Mouse (Mus musculus): ENCODE data around the gene Dcun1d4. TPM values are rescaled to one million over a fixed set of nuclear protein-coding genes. Genes with fewer than 3 reads are reported as not detected.

The Dcun1d4 gene
- 21.3 and 23.5 TPM in 2 replicates for polyA plus RNA-seq (2016; fragmentation: Nextera tagmentation; extraction: Ambion mirVana)

DNA sequence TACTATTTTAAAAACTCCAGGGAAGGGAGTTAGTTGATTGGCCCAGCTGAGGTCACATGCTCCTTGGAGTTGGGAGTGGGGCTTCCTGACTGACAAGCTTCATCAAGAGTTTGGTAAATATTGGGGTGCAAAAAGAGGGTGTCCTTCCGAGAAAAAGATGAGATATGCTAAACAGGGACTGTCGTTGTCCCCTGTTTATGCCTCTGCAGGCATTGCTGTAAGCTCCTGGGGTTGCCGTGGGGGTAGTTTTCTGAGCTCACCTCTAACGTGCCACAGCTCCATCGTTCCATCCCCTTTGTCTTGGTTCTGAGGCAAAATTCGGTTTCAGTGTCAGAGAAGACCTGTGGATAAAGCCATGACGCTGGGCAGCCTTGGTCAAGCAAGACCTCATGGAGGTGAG is at the start of gene Dcun1d4:
Gene Dcun1d4 (plus strand): TSS at position 301 of the 400 bp plus-strand sequence.
- ATAC-seq (ENCODE audit: insufficient number of reproducible peaks, low FRiP score): no peak
- no peaks in the 10 kb centered on the region for H3K9me3 ChIP-seq (replicated peaks)
- H3K4me2 ChIP-seq: no peak within 1 kb of the TSS
- H3K27me3 ChIP-seq (replicated peaks): no peaks in the 10 kb centered on the region
- H3K4me1 ChIP-seq (replicated peaks): no peaks in the 10 kb centered on the region
- no peak within 1 kb of the TSS for H3K27ac ChIP-seq (ENCODE audit: poor library complexity, severe bottlenecking)
- 71% methylated on average over 7 of the region's 7 CpGs for WGBS
- no peak within 1 kb of the TSS for H3K4me3 ChIP-seq
- H3K9ac ChIP-seq: no peak within 1 kb of the TSS
- H3K36me3 ChIP-seq: no peaks in the 10 kb centered on the region

- no peaks in the 10 kb centered on the region for H3K36me3 ChIP-seq
- H3K9me3 ChIP-seq (replicated peaks): no peaks in the 10 kb centered on the region
- no peak overlapping the region for H3K9ac ChIP-seq
- WGBS: 21% methylated on average over 14 of the region's 14 CpGs
- no peak overlapping the region for H3K4me3 ChIP-seq
- H3K27ac ChIP-seq (ENCODE audit: poor library complexity, severe bottlenecking): no peak overlapping the region
- ATAC-seq (ENCODE audit: insufficient number of reproducible peaks, low FRiP score): no peak
- peaks cover 4% of the 10 kb centered on the region; the same call in 1 of the 2 replicates for H3K27me3 ChIP-seq (replicated peaks)
- H3K4me1 ChIP-seq (replicated peaks): peaks cover 5% of the 10 kb centered on the region; the same call in 1 of the 2 replicates
- H3K4me2 ChIP-seq: peak overlapping the region; percentile 5; the same call in 1 of the 2 replicates
Measured at GRCm38 (mm10) chr5:73431581-73431980, 49.2 kb upstream of the Dcun1d4 start.

- no peaks in the 10 kb centered on the region for H3K4me1 ChIP-seq (replicated peaks)
- ATAC-seq (ENCODE audit: insufficient number of reproducible peaks, low FRiP score): no peak
- H3K9me3 ChIP-seq (replicated peaks): no peaks in the 10 kb centered on the region
- H3K27me3 ChIP-seq (replicated peaks): peaks cover 4% of the 10 kb centered on the region; the same call in 1 of the 2 replicates
- H3K9ac ChIP-seq: no peak overlapping the region
- WGBS: 69% methylated on average over 6 of the region's 6 CpGs
- H3K27ac ChIP-seq (ENCODE audit: poor library complexity, severe bottlenecking): no peak overlapping the region
- H3K4me3 ChIP-seq: no peak overlapping the region
- no peaks in the 10 kb centered on the region for H3K36me3 ChIP-seq
- no peak overlapping the region for H3K4me2 ChIP-seq
Measured at GRCm38 (mm10) chr5:73432805-73433204, 48.0 kb upstream of the Dcun1d4 start.

DNA sequence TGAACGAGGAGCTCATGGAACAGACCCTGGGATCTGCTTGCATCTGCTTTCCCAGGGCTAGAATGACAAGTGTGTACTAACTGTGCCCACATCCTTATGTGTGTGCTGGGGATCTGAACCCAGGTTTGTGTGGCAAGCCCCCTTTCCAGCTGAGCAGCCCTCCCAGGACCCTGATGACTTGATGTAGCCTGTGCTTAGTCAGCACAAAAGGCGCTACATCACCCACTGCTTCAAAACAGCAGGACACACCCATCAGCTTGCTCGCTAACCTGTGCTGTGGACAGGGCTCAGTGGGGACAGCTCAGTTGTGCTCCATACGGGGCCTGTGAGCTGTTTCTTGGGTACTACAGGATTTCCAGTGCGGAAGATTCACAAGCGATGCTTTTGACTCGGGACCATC is 46.0 kb upstream of the Dcun1d4 start:
- WGBS: 69% methylated on average over 7 of the region's 7 CpGs
- Histone ChIP-seq H3K9ac (no peak overlapping the region), H3K27ac (ENCODE audit: poor library complexity, severe bottlenecking) (no peak overlapping the region), H3K9me3 (replicated peaks) (no peaks in the 10 kb centered on the region), H3K4me2 (no peak overlapping the region), H3K4me1 (replicated peaks) (no peaks in the 10 kb centered on the region), H3K36me3 (no peaks in the 10 kb centered on the region), H3K27me3 (replicated peaks) (peaks cover 4% of the 10 kb centered on the region; the same call in 1 of the 2 replicates), H3K4me3 (no peak overlapping the region)
- no peak for ATAC-seq (ENCODE audit: insufficient number of reproducible peaks, low FRiP score)

DNA sequence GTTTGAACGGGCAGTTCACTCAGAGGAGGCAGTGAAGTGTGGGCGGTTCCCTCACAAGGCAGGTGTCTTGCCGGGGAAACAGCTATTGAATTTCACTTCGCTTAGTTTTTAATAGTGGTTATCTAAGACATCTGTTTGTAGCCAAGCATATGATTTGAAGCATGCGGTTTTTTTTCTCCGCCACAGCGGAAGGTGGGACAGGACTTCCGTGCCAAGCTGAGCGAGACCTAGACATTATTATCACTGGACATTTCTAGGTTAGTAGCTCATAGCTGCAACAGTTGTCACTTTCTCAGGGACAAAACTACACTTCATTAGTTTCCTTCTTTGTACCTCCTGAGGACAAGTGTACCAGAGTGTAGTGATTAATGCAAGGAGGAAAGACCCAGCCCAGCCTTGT is 38.6 kb upstream of the Dcun1d4 start:
- WGBS: 84% methylated on average over 9 of the region's 9 CpGs
- H3K36me3 ChIP-seq: no peaks in the 10 kb centered on the region

DNA sequence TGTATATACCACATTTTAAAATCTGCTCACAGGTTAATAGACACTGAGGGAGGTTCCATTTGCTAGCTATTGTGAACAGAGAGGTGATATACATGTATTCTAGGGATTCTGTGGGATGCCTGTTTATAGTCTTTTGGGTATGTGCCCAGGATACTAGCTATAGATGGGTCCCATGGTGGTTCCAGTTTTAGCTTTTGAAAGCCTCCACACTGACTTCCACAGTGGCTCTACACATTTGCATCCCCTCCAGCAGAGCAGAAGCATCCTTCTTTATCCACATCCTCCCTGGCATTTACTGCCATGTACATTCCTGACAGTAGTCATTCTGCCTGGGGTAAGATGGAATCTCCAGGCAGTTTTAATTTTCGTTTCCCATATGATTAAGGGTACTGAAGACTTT is 30.5 kb upstream of the Dcun1d4 start:
- no peaks in the 10 kb centered on the region for H3K27me3 ChIP-seq (replicated peaks)
- WGBS: 67% methylated on average over 1 of the region's 1 CpGs
- no peak for ATAC-seq (ENCODE audit: insufficient number of reproducible peaks, low FRiP score)
- H3K4me2 ChIP-seq: no peak overlapping the region
- H3K4me3 ChIP-seq: no peak overlapping the region
- no peak overlapping the region for H3K27ac ChIP-seq (ENCODE audit: poor library complexity, severe bottlenecking)
- no peak overlapping the region for H3K9ac ChIP-seq
- no peaks in the 10 kb centered on the region for H3K9me3 ChIP-seq (replicated peaks)
- no peaks in the 10 kb centered on the region for H3K4me1 ChIP-seq (replicated peaks)
- no peaks in the 10 kb centered on the region for H3K36me3 ChIP-seq

More for the DNA sequence above, 38.6 kb upstream of the Dcun1d4 start:
- no peaks in the 10 kb centered on the region for H3K9me3 ChIP-seq (replicated peaks)
- no peak overlapping the region for H3K9ac ChIP-seq
- 0 out of 2 replicates have a peak, but pooled peaks cover 4% of the 10 kb centered on the region for H3K27me3 ChIP-seq (replicated peaks)
- no peak overlapping the region for H3K27ac ChIP-seq (ENCODE audit: poor library complexity, severe bottlenecking)
- H3K4me1 ChIP-seq (replicated peaks): no peaks in the 10 kb centered on the region
- no peak overlapping the region for H3K4me3 ChIP-seq
- no peak for ATAC-seq (ENCODE audit: insufficient number of reproducible peaks, low FRiP score)
- no peak overlapping the region for H3K4me2 ChIP-seq

- no peak overlapping the region for H3K4me3 ChIP-seq
- ATAC-seq (ENCODE audit: insufficient number of reproducible peaks, low FRiP score): no peak
- no peak overlapping the region for H3K27ac ChIP-seq (ENCODE audit: poor library complexity, severe bottlenecking)
- H3K9me3 ChIP-seq (replicated peaks): no peaks in the 10 kb centered on the region
- H3K4me1 ChIP-seq (replicated peaks): no peaks in the 10 kb centered on the region
- H3K36me3 ChIP-seq: no peaks in the 10 kb centered on the region
- no peak overlapping the region for H3K9ac ChIP-seq
- H3K4me2 ChIP-seq: no peak overlapping the region
- H3K27me3 ChIP-seq (replicated peaks): no peaks in the 10 kb centered on the region
- WGBS: 63% methylated on average over 2 of the region's 2 CpGs
Measured at GRCm38 (mm10) chr5:73454502-73455306, 26.1 kb upstream of the Dcun1d4 start.

GRCm38 (mm10) chr5:73455307-73455687 is 25.5 kb upstream of the Dcun1d4 start:
- no peak overlapping the region for H3K9ac ChIP-seq
- no peak overlapping the region for H3K4me3 ChIP-seq
- H3K4me1 ChIP-seq (replicated peaks): no peaks in the 10 kb centered on the region
- H3K27me3 ChIP-seq (replicated peaks): no peaks in the 10 kb centered on the region
- no peaks in the 10 kb centered on the region for H3K9me3 ChIP-seq (replicated peaks)
- no peak overlapping the region for H3K4me2 ChIP-seq
- 81% methylated on average over 5 of the region's 5 CpGs for WGBS
- H3K27ac ChIP-seq (ENCODE audit: poor library complexity, severe bottlenecking): no peak overlapping the region
- no peak for ATAC-seq (ENCODE audit: insufficient number of reproducible peaks, low FRiP score)
- H3K36me3 ChIP-seq: no peaks in the 10 kb centered on the region

DNA sequence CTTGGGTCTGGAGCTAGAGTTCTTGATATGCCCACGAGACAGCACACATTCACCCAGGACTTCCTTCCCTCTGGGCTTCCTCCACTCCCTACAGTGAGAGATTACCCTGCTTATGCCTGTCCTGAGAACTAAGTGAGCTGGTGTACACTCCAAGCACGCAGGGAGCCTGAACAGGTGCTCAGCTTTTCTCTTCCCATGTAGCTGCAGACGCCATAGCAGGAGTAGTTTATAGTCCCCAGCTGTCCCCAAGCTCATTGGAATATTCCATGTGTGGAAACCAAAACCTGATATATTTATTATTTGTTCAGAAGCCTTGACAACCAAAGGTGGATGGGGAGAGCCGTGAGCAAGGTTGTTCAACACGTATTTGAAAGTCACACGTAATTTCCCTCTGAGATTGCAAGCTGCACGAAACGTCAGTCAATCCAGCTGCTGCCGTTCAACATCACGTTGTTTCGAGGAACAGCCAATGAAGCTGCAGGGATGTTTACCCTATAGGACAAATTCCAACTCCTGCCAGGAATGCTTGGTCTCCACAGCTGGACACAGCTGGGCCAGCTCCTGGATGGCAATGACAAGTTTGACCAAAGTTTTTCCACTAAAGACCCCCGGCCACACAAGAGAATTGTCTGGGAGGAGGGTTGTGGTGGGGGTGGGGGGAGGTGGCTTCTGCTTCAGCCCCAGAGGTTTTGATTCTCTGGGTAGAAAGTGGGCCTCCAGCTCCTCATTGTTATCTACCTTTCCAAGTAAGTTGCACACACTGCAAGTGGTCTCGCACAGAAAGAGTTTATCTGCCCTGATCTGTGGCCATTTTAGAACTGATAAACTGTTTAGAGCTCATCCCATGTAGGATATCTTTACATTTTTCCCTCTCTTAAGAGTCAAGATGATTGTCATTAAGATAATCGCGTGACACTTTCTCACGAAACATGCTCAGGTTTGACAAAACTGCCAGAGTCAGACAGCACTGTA is 12.1 kb upstream of the Dcun1d4 start:
- no peak for ATAC-seq (ENCODE audit: insufficient number of reproducible peaks, low FRiP score)
- Histone ChIP-seq H3K4me3 (no peak overlapping the region), H3K9ac (no peak overlapping the region), H3K4me2 (no peak overlapping the region), H3K9me3 (replicated peaks) (no peaks in the 10 kb centered on the region; the same call in 1 of the 2 replicates), H3K27ac (ENCODE audit: poor library complexity, severe bottlenecking) (no peak overlapping the region), H3K36me3 (no peaks in the 10 kb centered on the region), H3K4me1 (replicated peaks) (no peaks in the 10 kb centered on the region), H3K27me3 (replicated peaks) (no peaks in the 10 kb centered on the region)
- WGBS: 76% methylated on average over 16 of the region's 16 CpGs

DNA sequence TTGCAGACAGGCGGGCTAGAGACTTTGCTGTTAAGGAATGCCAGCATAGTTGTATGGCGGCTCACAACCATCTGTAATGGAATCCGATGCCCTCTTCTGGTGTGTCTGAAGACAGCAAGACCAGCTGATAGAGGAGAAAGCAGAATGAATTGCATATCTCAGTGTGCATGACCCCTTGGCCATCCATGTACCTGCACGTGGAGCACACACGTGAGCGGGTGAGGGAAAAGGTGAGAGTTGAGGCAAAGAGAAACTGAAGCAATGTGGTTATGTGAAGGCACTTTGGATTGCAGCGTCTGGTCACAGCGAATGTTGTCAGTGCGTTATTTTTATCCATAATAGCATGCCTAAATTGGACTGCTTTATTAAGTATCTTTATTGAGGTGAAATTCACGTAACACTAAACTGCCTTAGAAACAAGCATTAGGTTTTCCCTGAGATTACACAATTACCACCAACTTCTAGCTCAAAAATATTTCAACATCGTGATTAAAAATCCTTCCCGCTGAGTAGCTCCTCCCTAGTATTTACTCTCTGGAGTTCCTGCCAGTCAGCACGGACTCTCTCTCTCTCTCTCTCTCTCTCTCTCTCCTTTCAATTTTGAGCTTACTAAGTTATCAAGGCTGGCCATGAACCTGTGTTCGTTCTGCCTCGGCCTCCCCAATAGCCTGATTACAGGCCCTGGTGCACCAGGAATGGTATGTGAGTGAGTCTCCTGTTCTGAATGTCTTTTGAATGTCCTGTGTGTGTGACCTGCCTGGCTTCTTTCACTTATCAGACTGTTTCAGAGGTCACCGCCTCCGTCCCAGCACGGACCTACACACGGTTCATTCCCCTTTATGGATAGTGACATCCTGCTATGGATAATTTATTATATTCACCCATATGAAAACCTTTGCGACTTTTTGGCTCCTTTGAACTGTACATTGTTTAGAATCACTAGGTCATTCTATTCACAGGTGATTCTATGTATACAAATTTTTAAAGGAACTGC is 6.1 kb upstream of the Dcun1d4 start:
- H3K4me2 ChIP-seq: no peak overlapping the region
- H3K9ac ChIP-seq: no peak overlapping the region
- no peaks in the 10 kb centered on the region for H3K36me3 ChIP-seq
- H3K4me3 ChIP-seq: no peak overlapping the region
- H3K27ac ChIP-seq (ENCODE audit: poor library complexity, severe bottlenecking): no peak overlapping the region
- H3K27me3 ChIP-seq (replicated peaks): no peaks in the 10 kb centered on the region
- H3K4me1 ChIP-seq (replicated peaks): 0 out of 2 replicates have a peak, but pooled peaks cover 3% of the 10 kb centered on the region
- ATAC-seq (ENCODE audit: insufficient number of reproducible peaks, low FRiP score): no peak
- 79% methylated on average over 20 of the region's 20 CpGs for WGBS
- no peaks in the 10 kb centered on the region for H3K9me3 ChIP-seq (replicated peaks)

All from heart, embryonic 12.5 days (tissue).